Mouse (Mus musculus): ENCODE measurements around the gene Unc13d. TPM values are rescaled to one million over a fixed set of nuclear protein-coding genes. Genes with fewer than 3 reads are reported as not detected.

Unc13d gene
- polyA plus RNA-seq, 1 experiment, result 1.3 TPM

GRCm38 (mm10) chr11:116091591-116091990, 13.8 kb upstream of the Unc13d start:
- peaks cover 2% of the 10 kb centered on the region; the same call in 1 of the 2 replicates for H3K4me1 ChIP-seq (ENCODE audit: control insufficient read depth, insufficient read depth, low read length)
- TF ChIP-seq POLR2A (IDR thresholded peaks at IDR 0.05; ENCODE audit: extremely low read depth, insufficient read depth, low read length) (no peak), CTCF (IDR thresholded peaks at IDR 0.05; ENCODE audit: extremely low read depth, insufficient read depth, low read length) (no peak)
- no peak overlapping the region for H3K4me3 ChIP-seq (ENCODE audit: insufficient read depth, low read length)

GRCm38 (mm10) chr11:116089545-116089944, 11.8 kb upstream of the Unc13d start:
- no peak overlapping the region for H3K4me3 ChIP-seq (ENCODE audit: insufficient read depth, low read length)
- TF ChIP-seq POLR2A (IDR thresholded peaks at IDR 0.05; ENCODE audit: extremely low read depth, insufficient read depth, low read length), result no peak
- TF ChIP-seq CTCF (IDR thresholded peaks at IDR 0.05; ENCODE audit: extremely low read depth, insufficient read depth, low read length), result no peak

More at GRCm38 (mm10) chr11:116091591-116091990, 13.8 kb upstream of the Unc13d start:
- no peak overlapping the region for H3K27ac ChIP-seq (ENCODE audit: insufficient read depth, low read length)

GRCm38 (mm10) chr11:116088741-116089394, 11.1 kb upstream of the Unc13d start:
- no peak for TF ChIP-seq POLR2A (IDR thresholded peaks at IDR 0.05; ENCODE audit: extremely low read depth, insufficient read depth, low read length)
- Histone ChIP-seq H3K27ac (ENCODE audit: insufficient read depth, low read length) (no peak overlapping the region), H3K4me3 (ENCODE audit: insufficient read depth, low read length) (no peak overlapping the region), H3K4me1 (ENCODE audit: control insufficient read depth, insufficient read depth, low read length) (peaks cover 5% of the 10 kb centered on the region)

More at GRCm38 (mm10) chr11:116089545-116089944, 11.8 kb upstream of the Unc13d start:
- Histone ChIP-seq H3K27ac (ENCODE audit: insufficient read depth, low read length) (no peak overlapping the region), H3K4me1 (ENCODE audit: control insufficient read depth, insufficient read depth, low read length) (peaks cover 5% of the 10 kb centered on the region)

- no peak overlapping the region for H3K27ac ChIP-seq (ENCODE audit: insufficient read depth, low read length)
- H3K4me3 ChIP-seq (ENCODE audit: insufficient read depth, low read length), result no peak overlapping the region
- TF ChIP-seq POLR2A (IDR thresholded peaks at IDR 0.05; ENCODE audit: extremely low read depth, insufficient read depth, low read length) (no peak), CTCF (IDR thresholded peaks at IDR 0.05; ENCODE audit: extremely low read depth, insufficient read depth, low read length) (no peak)
- H3K4me1 ChIP-seq (ENCODE audit: control insufficient read depth, insufficient read depth, low read length), result peaks cover 5% of the 10 kb centered on the region
Observed at GRCm38 (mm10) chr11:116088188-116088587, 10.4 kb upstream of the Unc13d start.

GRCm38 (mm10) chr11:116087194-116088130, 9.7 kb upstream of the Unc13d start:
- TF ChIP-seq CTCF (IDR thresholded peaks at IDR 0.05; ENCODE audit: extremely low read depth, insufficient read depth, low read length) (peak; percentile 69), POLR2A (IDR thresholded peaks at IDR 0.05; ENCODE audit: extremely low read depth, insufficient read depth, low read length) (0 out of 2 replicates have a peak, but pooled peaks have one; percentile 8)
- H3K4me1 ChIP-seq (ENCODE audit: control insufficient read depth, insufficient read depth, low read length), result peaks cover 5% of the 10 kb centered on the region
- H3K27ac ChIP-seq (ENCODE audit: insufficient read depth, low read length), result peak overlapping the region; percentile 15; the same call in 1 of the 2 replicates
- peak overlapping the region; percentile 55 for H3K4me3 ChIP-seq (ENCODE audit: insufficient read depth, low read length)

GRCm38 (mm10) chr11:116086258-116087193, 8.8 kb upstream of the Unc13d start, which contains the start of gene Wbp2:
Gene Wbp2, minus strand, starts transcription at chr11:116086995.
- TF ChIP-seq CTCF (IDR thresholded peaks at IDR 0.05; ENCODE audit: extremely low read depth, insufficient read depth, low read length) (no peak), POLR2A (IDR thresholded peaks at IDR 0.05; ENCODE audit: extremely low read depth, insufficient read depth, low read length) (peak; percentile 93)
- peak within 1 kb of the TSS; percentile 15; the same call in 1 of the 2 replicates for H3K27ac ChIP-seq (ENCODE audit: insufficient read depth, low read length)
- H3K4me3 ChIP-seq (ENCODE audit: insufficient read depth, low read length), result peak within 1 kb of the TSS; percentile 55
- peaks cover 5% of the 10 kb centered on the region for H3K4me1 ChIP-seq (ENCODE audit: control insufficient read depth, insufficient read depth, low read length)

GRCm38 (mm10) chr11:116084166-116084565, 6.4 kb upstream of the Unc13d start:
- TF ChIP-seq POLR2A (IDR thresholded peaks at IDR 0.05; ENCODE audit: extremely low read depth, insufficient read depth, low read length) (no peak), CTCF (IDR thresholded peaks at IDR 0.05; ENCODE audit: extremely low read depth, insufficient read depth, low read length) (no peak)
- Histone ChIP-seq H3K4me1 (ENCODE audit: control insufficient read depth, insufficient read depth, low read length) (peaks cover 8% of the 10 kb centered on the region), H3K4me3 (ENCODE audit: insufficient read depth, low read length) (no peak overlapping the region), H3K27ac (ENCODE audit: insufficient read depth, low read length) (no peak overlapping the region)

- TF ChIP-seq POLR2A (IDR thresholded peaks at IDR 0.05; ENCODE audit: extremely low read depth, insufficient read depth, low read length), result no peak
- no peak for TF ChIP-seq CTCF (IDR thresholded peaks at IDR 0.05; ENCODE audit: extremely low read depth, insufficient read depth, low read length)
- H3K4me3 ChIP-seq (ENCODE audit: insufficient read depth, low read length), result no peak overlapping the region
- peaks cover 8% of the 10 kb centered on the region for H3K4me1 ChIP-seq (ENCODE audit: control insufficient read depth, insufficient read depth, low read length)
- no peak overlapping the region for H3K27ac ChIP-seq (ENCODE audit: insufficient read depth, low read length)
Observed at GRCm38 (mm10) chr11:116083096-116083672, 5.4 kb upstream of the Unc13d start.

All from cortical plate, adult 2 months (tissue).